Mouse (Mus musculus) activated CD4-positive, CD25-positive, alpha-beta regulatory T cell, adult 4 months (primary cell): ENCODE results near the gene Denr. TPM values are rescaled to one million over a fixed set of nuclear protein-coding genes. Genes with fewer than 3 reads are reported as not detected.

ENCODE experiments used
- ATAC-seq: one replicate; pipeline ENCODE4 v1.8.0; 2017
- polyA plus RNA-seq, 2 experiments: library from polyadenylated mRNA; unstranded; fragments of 100-300 nt; shearing (Covaris generic); gene quantifications; one replicate each; pipeline ENCODE4 v1.2.1; 2017

Gene Denr
- 10 to 100 TPM; 81.2 to 84.6 TPM for polyA plus RNA-seq

GRCm38 (mm10) chr5:123906976-123907630 lies at the start of gene Denr:
Gene Denr (plus strand): TSS chr5:123907175.
- ATAC-seq, result peak; percentile 95

- no peak for ATAC-seq
Observed at GRCm38 (mm10) chr5:123858798-123859197, 48.2 kb upstream of the Denr start.

- no peak for ATAC-seq
Observed at GRCm38 (mm10) chr5:123862374-123863350, 44.3 kb upstream of the Denr start.

- ATAC-seq, result no peak
Observed at GRCm38 (mm10) chr5:123863934-123864333, 43.0 kb upstream of the Denr start.

- ATAC-seq, result no peak
Observed at GRCm38 (mm10) chr5:123865365-123865764, 41.6 kb upstream of the Denr start, which contains the start of gene Hcar2. Gene Hcar2 (minus strand): TSS chr5:123865499.

GRCm38 (mm10) chr5:123866457-123866856 lies 40.5 kb upstream of the Denr start:
- no peak for ATAC-seq

GRCm38 (mm10) chr5:123869615-123870014 lies 37.4 kb upstream of the Denr start:
- no peak for ATAC-seq

GRCm38 (mm10) chr5:123874177-123874576 lies 32.8 kb upstream of the Denr start:
- ATAC-seq, result no peak

GRCm38 (mm10) chr5:123878056-123878455 lies 28.9 kb upstream of the Denr start:
- no peak for ATAC-seq

- no peak for ATAC-seq
Observed at GRCm38 (mm10) chr5:123879928-123880327, 27.0 kb upstream of the Denr start, which contains the start of gene Hcar1. Gene Hcar1 (minus strand): TSS chr5:123880020.

GRCm38 (mm10) chr5:123880778-123881177 lies 26.2 kb upstream of the Denr start:
- ATAC-seq, result no peak

- ATAC-seq, result no peak
Observed at GRCm38 (mm10) chr5:123883891-123884290, 23.1 kb upstream of the Denr start.

GRCm38 (mm10) chr5:123884332-123884731 lies 22.6 kb upstream of the Denr start:
- ATAC-seq, result no peak

GRCm38 (mm10) chr5:123886365-123886764 lies 20.6 kb upstream of the Denr start:
- no peak for ATAC-seq

- ATAC-seq, result no peak
Observed at GRCm38 (mm10) chr5:123890312-123890711, 16.7 kb upstream of the Denr start.

GRCm38 (mm10) chr5:123890987-123891386 lies 16.0 kb upstream of the Denr start:
- ATAC-seq, result no peak

- no peak for ATAC-seq
Observed at GRCm38 (mm10) chr5:123891669-123892068, 15.3 kb upstream of the Denr start.

- no peak for ATAC-seq
Observed at GRCm38 (mm10) chr5:123893520-123893919, 13.5 kb upstream of the Denr start.

- no peak for ATAC-seq
Observed at GRCm38 (mm10) chr5:123896395-123896794, 10.6 kb upstream of the Denr start.

GRCm38 (mm10) chr5:123897352-123897751 lies 9.6 kb upstream of the Denr start:
- ATAC-seq, result no peak

GRCm38 (mm10) chr5:123904059-123904672 lies 2.8 kb upstream of the Denr start:
- ATAC-seq, result no peak

GRCm38 (mm10) chr5:123906146-123906975 lies 614 bp upstream of the Denr start:
- ATAC-seq, result no peak
